Mouse (Mus musculus) G1E (cell line): ENCODE results near the gene Col15a1. TPM values are rescaled to one million over a fixed set of nuclear protein-coding genes. Genes with fewer than 3 reads are reported as not detected.

Experiments used
- ATAC-seq: 2 replicates; pipeline ENCODE4 v1.8.0; 2016; ENCODE audit warnings: mild to moderate bottlenecking; ENCODE audit not compliant: insufficient number of reproducible peaks, poor library complexity, low FRiP score, severe bottlenecking; ENCODE audit errors: extremely low read depth
- DNase-seq: peaks from one replicate; pipeline ENCODE4 v3.0.0; 2012; ENCODE audit warnings: low spot score
- H3K27me3 ChIP-seq: 2 replicates; pipeline ENCODE4 v1.6.1; 2012; ENCODE audit warnings: mild to moderate bottlenecking, low read length, inconsistent platforms; ENCODE audit not compliant: insufficient read depth
- H3K36me3 ChIP-seq: replicated peaks from 2 replicates; pipeline ENCODE3; 2012; ENCODE audit warnings: mild to moderate bottlenecking, inconsistent platforms
- H3K4me1 ChIP-seq: 2 replicates; pipeline ENCODE4 v1.6.1; 2012; ENCODE audit warnings: low read depth, low read length, inconsistent platforms, mixed read lengths; ENCODE audit not compliant: insufficient read depth
- H3K4me3 ChIP-seq: 2 replicates; pipeline ENCODE4 v1.5.1; 2012; ENCODE audit warnings: low read depth, mild to moderate bottlenecking, inconsistent platforms, low read length, moderate library complexity, mixed read lengths
- H3K9me3 ChIP-seq: replicated peaks from 2 replicates; pipeline ENCODE4 v1.6.1; 2012; ENCODE audit warnings: inconsistent platforms
- CTCF ChIP-seq: IDR thresholded peaks from 2 replicates; pipeline ENCODE4 v1.5.1; 2012; ENCODE audit warnings: low read depth, low read length, inconsistent platforms, mixed read lengths
- GATA1 ChIP-seq: IDR thresholded peaks from 2 replicates; pipeline ENCODE4 v1.6.1; 2012; ENCODE audit warnings: borderline replicate concordance, low read length, inconsistent platforms, mixed read lengths
- GATA2 ChIP-seq: IDR thresholded peaks from 2 replicates; pipeline ENCODE4 v1.6.1; 2012; ENCODE audit warnings: low read depth, low read length, inconsistent platforms, borderline replicate concordance
- POLR2AphosphoS5 ChIP-seq: IDR thresholded peaks from 2 replicates; pipeline ENCODE4 v1.6.1; 2012; ENCODE audit warnings: low read depth, low read length, inconsistent platforms; ENCODE audit not compliant: insufficient replicate concordance
- TAL1 ChIP-seq: conservative IDR thresholded peaks from 2 replicates; pipeline ENCODE4 v1.6.1; 2012; ENCODE audit warnings: low read depth, low read length, inconsistent platforms, mixed read lengths
- polyA plus RNA-seq: library from polyadenylated mRNA; stranded (reverse); fragments of >175 nt; gene quantifications from 2 replicates; pipeline ENCODE4 v1.2.3, GENCODE M21; 2012
- total RNA-seq, 2 experiments: library from RNA; stranded (forward) in 1 of 2; stranded (reverse) in 1 of 2; fragments of 200-1000 nt in 1 of 2; fragments of >200 nt in 1 of 2; fragmentation: Nextera tagmentation in 1 of 2; gene quantifications; 2 replicates each; pipeline ENCODE4 v1.2.3; 2014 to 2017

Col15a1 gene
- total and polyA plus RNA-seq, 3 experiments: 0.22 TPM; not detected in 2

- no peaks in the 10 kb centered on the region for H3K4me1 ChIP-seq
- H3K36me3 ChIP-seq: no peaks in the 10 kb centered on the region
- H3K4me3 ChIP-seq: no peak overlapping the region
- TF ChIP-seq GATA1 (no peak), TAL1 (no peak), CTCF (no peak)
- no peaks in the 10 kb centered on the region for H3K27me3 ChIP-seq
- no peak for DNase-seq
- H3K9me3 ChIP-seq: peaks cover 86% of the 10 kb centered on the region
- no peak for ATAC-seq
These were observed 44.7 kb downstream of the Col15a1 start for GRCm38 (mm10) chr4:47252627-47253026.

- ATAC-seq (no peak), DNase-seq (no peak)
- Histone ChIP-seq H3K4me3 (no peak overlapping the region), H3K36me3 (no peaks in the 10 kb centered on the region), H3K9me3 (peaks cover 81% of the 10 kb centered on the region), H3K4me1 (no peaks in the 10 kb centered on the region), H3K27me3 (no peaks in the 10 kb centered on the region)
- no peak for TF ChIP-seq TAL1
- no peak for TF ChIP-seq GATA1
- TF ChIP-seq CTCF: 0 out of 2 replicates have a peak, but pooled peaks have one; percentile 18
- no peak for TF ChIP-seq GATA2
These were observed 47.7 kb downstream of the Col15a1 start for GRCm38 (mm10) chr4:47255641-47256040.

- no peak for ATAC-seq
- DNase-seq: no peak
These were observed 50.2 kb downstream of the Col15a1 start for GRCm38 (mm10) chr4:47258201-47258600.

GRCm38 (mm10) chr4:47261049-47261448, 53.1 kb downstream of the Col15a1 start:
- no peak for DNase-seq
- no peak for TF ChIP-seq GATA2
- no peak for TF ChIP-seq TAL1
- no peak for TF ChIP-seq CTCF
- no peak for TF ChIP-seq GATA1
- TF ChIP-seq POLR2AphosphoS5: no peak
- Histone ChIP-seq H3K27me3 (no peaks in the 10 kb centered on the region), H3K4me3 (no peak overlapping the region), H3K9me3 (peaks cover 53% of the 10 kb centered on the region), H3K36me3 (no peaks in the 10 kb centered on the region), H3K4me1 (no peaks in the 10 kb centered on the region)
- ATAC-seq: no peak

More at GRCm38 (mm10) chr4:47258201-47258600, 50.2 kb downstream of the Col15a1 start:
- Histone ChIP-seq H3K27me3 (no peaks in the 10 kb centered on the region), H3K4me3 (no peak overlapping the region), H3K9me3 (peaks cover 74% of the 10 kb centered on the region), H3K36me3 (no peaks in the 10 kb centered on the region), H3K4me1 (no peaks in the 10 kb centered on the region)
- TF ChIP-seq GATA1: no peak
- no peak for TF ChIP-seq POLR2AphosphoS5
- TF ChIP-seq GATA2: no peak
- no peak for TF ChIP-seq CTCF
- TF ChIP-seq TAL1: no peak

- TF ChIP-seq GATA2 (no peak), GATA1 (no peak), CTCF (no peak), TAL1 (no peak), POLR2AphosphoS5 (no peak)
- H3K4me1 ChIP-seq: no peaks in the 10 kb centered on the region
- H3K36me3 ChIP-seq: no peaks in the 10 kb centered on the region
- H3K27me3 ChIP-seq: no peaks in the 10 kb centered on the region
- no peak overlapping the region for H3K4me3 ChIP-seq
- ATAC-seq (no peak), DNase-seq (no peak)
- peaks cover 56% of the 10 kb centered on the region for H3K9me3 ChIP-seq
These were observed 54.0 kb downstream of the Col15a1 start for GRCm38 (mm10) chr4:47261919-47262318.

GRCm38 (mm10) chr4:47265555-47265954, 57.6 kb downstream of the Col15a1 start:
- DNase-seq: no peak
- Histone ChIP-seq H3K4me1 (no peaks in the 10 kb centered on the region), H3K36me3 (no peaks in the 10 kb centered on the region), H3K27me3 (no peaks in the 10 kb centered on the region), H3K9me3 (peaks cover 43% of the 10 kb centered on the region), H3K4me3 (no peak overlapping the region)
- no peak for ATAC-seq
- TF ChIP-seq POLR2AphosphoS5 (no peak), TAL1 (no peak), GATA1 (no peak), GATA2 (no peak), CTCF (no peak)
